Mouse (Mus musculus) hindbrain, embryonic 12.5 days (tissue): ENCODE results near the gene Lctl. TPM values are rescaled to one million over a fixed set of nuclear protein-coding genes. Genes with fewer than 3 reads are reported as not detected.
A peak's percentile ranks its signal among the peaks of the same experiment; 100 is the strongest.
"Not testable (repeated sequence)": the region's sequence is repeated elsewhere in the genome, so short reads cannot be mapped to it uniquely, and the experiment has no call there.

Source experiments
- ATAC-seq: fragments of 200-750 bp; cut with Nextera tagmentation; 2 replicates; pipeline ENCODE4 v1.8.0; 2017; ENCODE audit warnings: moderate TSS enrichment; ENCODE audit not compliant: low FRiP score
- H3K27ac ChIP-seq: fragments of 300-500 bp; sonication (generic); 2 replicates; pipeline ENCODE4 v1.5.1; 2016; ENCODE audit warnings: mild to moderate bottlenecking
- H3K27me3 ChIP-seq: fragments of 300-500 bp; sonication (generic); 2 replicates; pipeline ENCODE4 v1.6.1; 2016; ENCODE audit warnings: mild to moderate bottlenecking
- H3K36me3 ChIP-seq: fragments of 300-500 bp; sonication (generic); 2 replicates; pipeline ENCODE4 v1.6.1; 2016; ENCODE audit warnings: mild to moderate bottlenecking
- H3K4me1 ChIP-seq: fragments of 300-500 bp; sonication (generic); 2 replicates; pipeline ENCODE4 v1.6.1; 2016
- H3K4me2 ChIP-seq: fragments of 300-500 bp; sonication (generic); replicated peaks from 2 replicates; pipeline ENCODE4 v1.6.1; 2016; ENCODE audit warnings: mild to moderate bottlenecking
- H3K4me3 ChIP-seq: fragments of 300-500 bp; sonication (generic); 2 replicates; pipeline ENCODE4 v1.5.1; 2016; ENCODE audit warnings: mild to moderate bottlenecking
- H3K9ac ChIP-seq: fragments of 300-500 bp; sonication (generic); 2 replicates; pipeline ENCODE4 v1.6.1; 2016; ENCODE audit warnings: mild to moderate bottlenecking, moderate library complexity
- H3K9me3 ChIP-seq: fragments of 300-500 bp; sonication (generic); replicated peaks from 2 replicates; pipeline ENCODE4 v1.6.1; 2016; ENCODE audit warnings: mild to moderate bottlenecking
- WGBS: fragments of 180-500 bp; shearing (Covaris S2); methylation state at CpG from one replicate; pipeline ENCODE4 v1.1.7; 2016; 5-methylcytosine and 5-hydroxymethylcytosine counted together
- polyA plus RNA-seq: library from polyadenylated mRNA; unstranded; fragments of >200 nt; fragmentation: Nextera tagmentation; extraction: Ambion mirVana; gene quantifications from 2 replicates; pipeline ENCODE4 v1.2.1, GENCODE M21; 2016

Gene Lctl
- polyA plus RNA-seq, 1 experiment from 2014 or later = not detected

- Histone ChIP-seq H3K4me1 (peaks cover 22% of the 10 kb centered on the region), H3K9ac (peak overlapping the region; percentile 85), H3K36me3 (peaks cover 37% of the 10 kb centered on the region), H3K9me3 (no peaks in the 10 kb centered on the region), H3K4me2 (peak overlapping the region; percentile 88), H3K27me3 (no peaks in the 10 kb centered on the region), H3K4me3 (peak overlapping the region; percentile 92), H3K27ac (peak overlapping the region; percentile 83)
- no peak for ATAC-seq
- WGBS = under 1% methylated on average over 16 of the region's 16 CpGs
These were observed 56.8 kb downstream of the Lctl start for GRCm38 (mm10) chr9:64173666-64174220.

GRCm38 (mm10) chr9:64174341-64174740, 57.4 kb downstream of the Lctl start:
- peak overlapping the region; percentile 85 for H3K9ac ChIP-seq
- H3K4me1 ChIP-seq = peaks cover 22% of the 10 kb centered on the region
- peaks cover 37% of the 10 kb centered on the region for H3K36me3 ChIP-seq
- peak overlapping the region; percentile 88 for H3K4me2 ChIP-seq
- no peak overlapping the region for H3K27ac ChIP-seq
- no peaks in the 10 kb centered on the region for H3K9me3 ChIP-seq
- H3K4me3 ChIP-seq = peak overlapping the region; percentile 92
- ATAC-seq = no peak
- no peaks in the 10 kb centered on the region for H3K27me3 ChIP-seq

GRCm38 (mm10) chr9:64174766-64175165, 57.8 kb downstream of the Lctl start:
- Histone ChIP-seq H3K9ac (no peak overlapping the region), H3K27me3 (no peaks in the 10 kb centered on the region), H3K36me3 (peaks cover 37% of the 10 kb centered on the region), H3K4me3 (no peak overlapping the region; the same call in 1 of the 2 replicates), H3K4me1 (peaks cover 26% of the 10 kb centered on the region), H3K4me2 (peak overlapping the region; percentile 88; the same call in 1 of the 2 replicates), H3K27ac (no peak overlapping the region), H3K9me3 (no peaks in the 10 kb centered on the region)
- ATAC-seq = no peak
- WGBS = 76% methylated on average over 8 of the region's 8 CpGs

GRCm38 (mm10) chr9:64175378-64175777, 58.4 kb downstream of the Lctl start:
- H3K4me1 ChIP-seq = peaks cover 30% of the 10 kb centered on the region
- no peak for ATAC-seq
- no peak overlapping the region for H3K4me3 ChIP-seq
- no peak overlapping the region for H3K9ac ChIP-seq
- WGBS = 92% methylated on average over 11 of the region's 11 CpGs
- no peak overlapping the region for H3K27ac ChIP-seq
- no peaks in the 10 kb centered on the region for H3K9me3 ChIP-seq
- no peaks in the 10 kb centered on the region for H3K27me3 ChIP-seq
- H3K4me2 ChIP-seq = no peak overlapping the region
- peaks cover 39% of the 10 kb centered on the region for H3K36me3 ChIP-seq

- peak; percentile 78 for ATAC-seq
- Histone ChIP-seq H3K4me3 (peak overlapping the region; percentile 69), H3K27me3 (no peaks in the 10 kb centered on the region), H3K4me2 (peak overlapping the region; percentile 58), H3K27ac (peak overlapping the region; percentile 86), H3K9me3 (no peaks in the 10 kb centered on the region), H3K4me1 (peaks cover 23% of the 10 kb centered on the region), H3K36me3 (peaks cover 61% of the 10 kb centered on the region), H3K9ac (0 out of 2 replicates have a peak overlapping the region, but pooled peaks have one; percentile 60)
- WGBS = 39% methylated on average over 3 of the region's 3 CpGs
These were observed 61.6 kb downstream of the Lctl start for GRCm38 (mm10) chr9:64178610-64178973.

- Histone ChIP-seq H3K4me2 (peak within 1 kb of the TSS; percentile 58), H3K9me3 (no peaks in the 10 kb centered on the region), H3K36me3 (peaks cover 62% of the 10 kb centered on the region), H3K4me3 (peak within 1 kb of the TSS; percentile 69), H3K27ac (peak within 1 kb of the TSS; percentile 86), H3K27me3 (no peaks in the 10 kb centered on the region), H3K4me1 (peaks cover 21% of the 10 kb centered on the region), H3K9ac (peak within 1 kb of the TSS; percentile 60)
- peak; percentile 95 for ATAC-seq
- under 1% methylated on average over 35 of the region's 35 CpGs for WGBS
These were observed 62.2 kb downstream of the Lctl start, which contains the start of gene Snapc5 for GRCm38 (mm10) chr9:64178974-64179646. TSS of gene Snapc5 (plus strand) at chr9:64179274.

- H3K4me2 ChIP-seq, H3K9ac ChIP-seq, H3K27ac ChIP-seq, H3K4me1 ChIP-seq, H3K27me3 ChIP-seq, H3K4me3 ChIP-seq, H3K9me3 ChIP-seq, ATAC-seq: not testable (repeated sequence)
- H3K36me3 ChIP-seq = peaks cover 49% of the 10 kb centered on the region
- WGBS = 98% methylated on average over 5 of the region's 5 CpGs
These were observed 66.3 kb downstream of the Lctl start for GRCm38 (mm10) chr9:64183295-64183694.

GRCm38 (mm10) chr9:64184166-64184840, 67.4 kb downstream of the Lctl start:
- no peak for ATAC-seq
- Histone ChIP-seq H3K9me3 (no peaks in the 10 kb centered on the region), H3K4me3 (no peak overlapping the region), H3K4me2 (no peak overlapping the region), H3K27me3 (no peaks in the 10 kb centered on the region), H3K4me1 (peaks cover 8% of the 10 kb centered on the region), H3K27ac (no peak overlapping the region), H3K9ac (no peak overlapping the region), H3K36me3 (peaks cover 59% of the 10 kb centered on the region)
- 94% methylated on average over 5 of the region's 5 CpGs for WGBS

Other genes with a start within 250 kb of the Lctl start
- 12.4 and 13.0 TPM in 2 replicates for gene Smad6, start 95.1 kb upstream of the Lctl start, polyA plus RNA-seq
- 19.6 and 21.8 TPM in 2 replicates for gene Zwilch, start 56.0 kb downstream of the Lctl start, polyA plus RNA-seq
- gene Rpl4, start 56.2 kb downstream of the Lctl start, polyA plus RNA-seq = 811 and 819 TPM in 2 replicates
- 32.2 and 36.2 TPM in 2 replicates for gene Snapc5, start 62.1 kb downstream of the Lctl start, polyA plus RNA-seq
- gene Uchl4, start 118.1 kb downstream of the Lctl start, polyA plus RNA-seq = 3.6 and 4.0 TPM in 2 replicates
- gene Map2k1, start 136.5 kb downstream of the Lctl start, polyA plus RNA-seq = 74.4 and 75.0 TPM in 2 replicates
- gene Tipin, start 164.4 kb downstream of the Lctl start, polyA plus RNA-seq = 143 and 153 TPM in 2 replicates
- gene Dis3l, start 224.1 kb downstream of the Lctl start, polyA plus RNA-seq = 20.3 and 21.9 TPM in 2 replicates